Mouse (Mus musculus): ENCODE measurements around the gene Abl1.
A peak's percentile ranks its signal among the peaks of the same experiment; 100 is the strongest.

The Abl1 gene

GRCm38 (mm10) chr2:31683666-31684065 is 4.5 kb upstream of the Abl1 start:
- peak; percentile 39 for DNase-seq (ENCODE audit: extremely low read depth, insufficient read length, low spot score)

- no peak for DNase-seq (ENCODE audit: extremely low read depth, insufficient read length, low spot score)
Observed at GRCm38 (mm10) chr2:31689045-31689444, 869 bp downstream of the Abl1 start.

- DNase-seq (ENCODE audit: extremely low read depth, insufficient read length, low spot score) = no peak
Observed at GRCm38 (mm10) chr2:31690063-31690462, 1.9 kb downstream of the Abl1 start.

- no peak for DNase-seq (ENCODE audit: extremely low read depth, insufficient read length, low spot score)
Observed at GRCm38 (mm10) chr2:31698209-31698608, 10.0 kb downstream of the Abl1 start.

- DNase-seq (ENCODE audit: extremely low read depth, insufficient read length, low spot score) = no peak
Observed at GRCm38 (mm10) chr2:31700545-31701446, 12.6 kb downstream of the Abl1 start.

GRCm38 (mm10) chr2:31703226-31703625 is 15.1 kb downstream of the Abl1 start:
- no peak for DNase-seq (ENCODE audit: extremely low read depth, insufficient read length, low spot score)

- DNase-seq (ENCODE audit: extremely low read depth, insufficient read length, low spot score) = no peak
Observed at GRCm38 (mm10) chr2:31705914-31706313, 17.7 kb downstream of the Abl1 start.

GRCm38 (mm10) chr2:31706531-31706930 is 18.4 kb downstream of the Abl1 start:
- no peak for DNase-seq (ENCODE audit: extremely low read depth, insufficient read length, low spot score)

GRCm38 (mm10) chr2:31712716-31713115 is 24.5 kb downstream of the Abl1 start:
- no peak for DNase-seq (ENCODE audit: extremely low read depth, insufficient read length, low spot score)

GRCm38 (mm10) chr2:31713813-31714212 is 25.6 kb downstream of the Abl1 start:
- no peak for DNase-seq (ENCODE audit: extremely low read depth, insufficient read length, low spot score)

GRCm38 (mm10) chr2:31714780-31715179 is 26.6 kb downstream of the Abl1 start:
- DNase-seq (ENCODE audit: extremely low read depth, insufficient read length, low spot score) = no peak

- no peak for DNase-seq (ENCODE audit: extremely low read depth, insufficient read length, low spot score)
Observed at GRCm38 (mm10) chr2:31715985-31716384, 27.8 kb downstream of the Abl1 start.

GRCm38 (mm10) chr2:31719202-31719880 is 31.2 kb downstream of the Abl1 start:
- no peak for DNase-seq (ENCODE audit: extremely low read depth, insufficient read length, low spot score)

GRCm38 (mm10) chr2:31719944-31720343 is 31.8 kb downstream of the Abl1 start:
- no peak for DNase-seq (ENCODE audit: extremely low read depth, insufficient read length, low spot score)

GRCm38 (mm10) chr2:31720783-31721182 is 32.6 kb downstream of the Abl1 start:
- no peak for DNase-seq (ENCODE audit: extremely low read depth, insufficient read length, low spot score)

- no peak for DNase-seq (ENCODE audit: extremely low read depth, insufficient read length, low spot score)
Observed at GRCm38 (mm10) chr2:31724730-31725490, 36.7 kb downstream of the Abl1 start.

GRCm38 (mm10) chr2:31727576-31728277 is 39.6 kb downstream of the Abl1 start:
- no peak for DNase-seq (ENCODE audit: extremely low read depth, insufficient read length, low spot score)

- no peak for DNase-seq (ENCODE audit: extremely low read depth, insufficient read length, low spot score)
Observed at GRCm38 (mm10) chr2:31730640-31731039, 42.5 kb downstream of the Abl1 start.

- no peak for DNase-seq (ENCODE audit: extremely low read depth, insufficient read length, low spot score)
Observed at GRCm38 (mm10) chr2:31732497-31732896, 44.3 kb downstream of the Abl1 start.

GRCm38 (mm10) chr2:31733558-31733957 is 45.4 kb downstream of the Abl1 start:
- DNase-seq (ENCODE audit: extremely low read depth, insufficient read length, low spot score) = no peak

GRCm38 (mm10) chr2:31739041-31739440 is 50.9 kb downstream of the Abl1 start:
- DNase-seq (ENCODE audit: extremely low read depth, insufficient read length, low spot score) = no peak
